Mouse (Mus musculus) heart, postnatal 0 days (tissue): ENCODE data around the gene Trim69.

Experiments
- CTCF ChIP-seq: IDR thresholded peaks from 2 replicates; pipeline ENCODE4 v1.5.1; 2016; ENCODE audit warnings: antibody characterized with exemption, control low read depth, low read depth
- EP300 ChIP-seq: IDR thresholded peaks from 2 replicates; pipeline ENCODE4 v1.6.1; 2016; ENCODE audit warnings: antibody characterized with exemption, low read depth

DNA sequence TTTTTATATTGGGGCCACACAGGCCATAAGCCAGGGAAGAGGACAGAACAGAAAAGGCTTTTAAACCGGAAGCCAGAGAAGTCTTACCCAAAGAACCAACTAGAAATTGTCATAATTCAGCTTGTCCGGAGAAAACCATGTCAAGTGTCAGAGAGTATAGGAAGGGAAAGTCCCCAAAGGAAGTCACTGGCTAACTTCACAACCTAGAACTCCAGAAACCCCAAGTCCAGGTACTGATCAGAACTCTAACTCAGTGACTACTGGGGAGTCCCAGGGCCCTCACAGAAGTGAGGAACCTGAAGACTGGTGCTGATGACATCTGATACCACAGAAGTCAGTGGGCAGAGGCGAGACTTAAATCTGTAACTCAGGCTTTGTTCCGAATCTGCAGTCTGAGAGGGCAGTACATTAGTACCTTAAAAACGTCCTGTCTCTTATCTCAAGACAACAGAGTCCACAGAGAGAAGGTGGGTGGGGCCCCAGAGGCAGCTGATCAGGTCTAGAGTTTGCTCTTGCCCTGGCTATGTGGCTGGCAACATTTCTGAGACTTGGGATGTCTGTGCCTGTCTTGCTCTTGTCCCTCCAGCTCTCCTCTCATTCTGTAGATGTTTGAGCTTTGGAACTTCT lies 22.5 kb upstream of the Trim69 start:
- TF ChIP-seq CTCF (no peak), EP300 (no peak)
